ENCODE assay signal across 17 mouse cellular contexts in the genomic region with DNA sequence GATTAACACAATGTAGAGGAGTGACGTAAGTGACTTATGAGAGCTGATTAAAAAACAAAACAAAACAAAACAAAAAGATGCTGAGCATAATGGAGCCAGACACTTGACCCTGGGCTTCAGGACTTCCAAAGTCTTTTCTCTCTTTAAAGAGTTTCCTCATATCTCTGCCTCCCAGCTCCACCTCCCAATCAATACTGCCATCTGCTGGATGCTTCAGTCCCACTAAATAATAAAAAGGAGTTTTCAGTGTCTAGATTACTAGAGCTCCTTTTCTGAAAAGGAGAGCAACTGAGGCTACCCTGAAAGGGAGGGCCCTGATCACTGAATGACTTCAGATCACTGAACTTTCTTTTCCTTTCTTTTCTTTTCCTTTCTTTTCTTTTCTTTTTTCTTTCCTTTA. TPM values are rescaled to one million over a fixed set of nuclear protein-coding genes. Genes with fewer than 3 reads are reported as not detected.
"Had no signal": no experiment of that assay in that cellular context is flagged by ENCODE, and none has a peak within 500 bp of the region (broad histone marks: within the 10 kb centered on the region; RNA-seq: fewer than 3 reads in every experiment).

No protein-coding gene starts in this region.

RNA-seq across cellular contexts. Expression of a gene that starts 19.1 kb away (rescaled TPM):
- total RNA-seq: layer of hippocampus, postnatal 14 days; left cerebral cortex, postnatal 25 days; megakaryocyte, adult 5-6 weeks had no signal
- polyA plus RNA-seq: intestine, embryonic 15.5 days; kidney, embryonic 16.5 days; limb, embryonic 10.5 days; limb, embryonic 13.5 days; liver, embryonic 12.5 days; liver, embryonic 15.5 days; lung, embryonic 15.5 days; midbrain, embryonic 12.5 days; midbrain, embryonic 15.5 days; neural tube, embryonic 12.5 days; neural tube, embryonic 15.5 days; stomach, embryonic 15.5 days; testis, adult 2 months; urinary bladder, adult 2 months had no signal

RNA-seq across cellular contexts. Expression of a gene that starts 30.6 kb away (rescaled TPM):
- total RNA-seq: layer of hippocampus, postnatal 14 days; left cerebral cortex, postnatal 25 days; megakaryocyte, adult 5-6 weeks had no signal
- polyA plus RNA-seq: intestine, embryonic 15.5 days; kidney, embryonic 16.5 days; limb, embryonic 10.5 days; limb, embryonic 13.5 days; liver, embryonic 12.5 days; liver, embryonic 15.5 days; lung, embryonic 15.5 days; midbrain, embryonic 12.5 days; midbrain, embryonic 15.5 days; neural tube, embryonic 12.5 days; neural tube, embryonic 15.5 days; stomach, embryonic 15.5 days; testis, adult 2 months; urinary bladder, adult 2 months had no signal

RNA-seq across cellular contexts. Expression of a gene that starts 58.3 kb away (rescaled TPM):
- total RNA-seq: layer of hippocampus, postnatal 14 days; left cerebral cortex, postnatal 25 days; megakaryocyte, adult 5-6 weeks had no signal
- polyA plus RNA-seq: intestine, embryonic 15.5 days; kidney, embryonic 16.5 days; limb, embryonic 10.5 days; limb, embryonic 13.5 days; liver, embryonic 12.5 days; liver, embryonic 15.5 days; lung, embryonic 15.5 days; midbrain, embryonic 12.5 days; midbrain, embryonic 15.5 days; neural tube, embryonic 12.5 days; neural tube, embryonic 15.5 days; stomach, embryonic 15.5 days; testis, adult 2 months; urinary bladder, adult 2 months had no signal
